Mouse (Mus musculus): ENCODE results near the gene Mrvi1. TPM values are rescaled to one million over a fixed set of nuclear protein-coding genes. Genes with fewer than 3 reads are reported as not detected.
"Not testable (repeated sequence)": the region's sequence is repeated elsewhere in the genome, so short reads cannot be mapped to it uniquely, and the experiment has no call there.

Gene Mrvi1
- total and polyA plus RNA-seq, 3 experiments, result 0.11 TPM; not detected in 2

- Histone ChIP-seq H3K4me3 (replicated peaks in 1 of 3; ENCODE audit: low read depth in 2 of 3, low read length in 2 of 3, poor library complexity in 1 of 3) (no peak overlapping the region), H3K27me3 (replicated peaks) (no peaks in the 10 kb centered on the region), H3K4me2 (ENCODE audit: insufficient read depth, low read depth, poor library complexity, severe bottlenecking) (no peak overlapping the region), H3K79me2 (replicated peaks; ENCODE audit: control insufficient read depth, extremely low read depth, insufficient read depth, poor library complexity, severe bottlenecking) (no peaks in the 10 kb centered on the region), H3K27ac (ENCODE audit: insufficient read depth, low read depth) (no peak overlapping the region), H3K36me3 (replicated peaks in 1 of 2; ENCODE audit: control insufficient read depth in 1 of 2, insufficient read depth in 1 of 2, low read length in 1 of 2) (no peaks in the 10 kb centered on the region), H3K9ac (ENCODE audit: insufficient read depth, low read depth) (no peak overlapping the region), H3K9me3 (replicated peaks; ENCODE audit: low read length) (no peaks in the 10 kb centered on the region), H3K4me1 (ENCODE audit: control insufficient read depth in 1 of 2, insufficient read depth in 2 of 2) (peaks cover 0 to 4% of the 10 kb centered on the region in 2 experiments; a peak in 2 of 4 replicates)
- TF ChIP-seq MAZ (IDR thresholded peaks at IDR 0.05; ENCODE audit: low read depth, low read length) (no peak), MYC (IDR thresholded peaks at IDR 0.05; ENCODE audit: low read depth, low read length) (no peak), ZC3H11A (IDR thresholded peaks at IDR 0.05; ENCODE audit: low read depth, low read length) (no peak), IRF4 (IDR thresholded peaks at IDR 0.05; ENCODE audit: low read depth, low read length) (no peak), POLR2A (IDR thresholded peaks at IDR 0.05; ENCODE audit: low read depth, low read length) (no peak), RAD21 (IDR thresholded peaks at IDR 0.05; ENCODE audit: low read depth, low read length) (no peak)
- in situ Hi-C loops (cut with MboI; ENCODE audit: low pct_ligation_motif_present, low pct_unique_long_range_greater_than_20kb, low sequenced_read_pairs) (no loop called here), dilution Hi-C loops (cut with MboI; ENCODE audit: extremely low pct_ligation_motif_present, extremely low pct_unique_long_range_greater_than_20kb, low sequenced_read_pairs) (no loop called here)
- no peak for DNase-seq (ENCODE audit: extremely low read depth)
These were observed 85.8 kb downstream of the Mrvi1 start for GRCm38 (mm10) chr7:110896453-110896852.

GRCm38 (mm10) chr7:110895772-110896171 lies 86.5 kb downstream of the Mrvi1 start:
- not testable (repeated sequence) for H3K4me1 ChIP-seq (ENCODE audit: control insufficient read depth in 1 of 2, insufficient read depth in 2 of 2)

DNA sequence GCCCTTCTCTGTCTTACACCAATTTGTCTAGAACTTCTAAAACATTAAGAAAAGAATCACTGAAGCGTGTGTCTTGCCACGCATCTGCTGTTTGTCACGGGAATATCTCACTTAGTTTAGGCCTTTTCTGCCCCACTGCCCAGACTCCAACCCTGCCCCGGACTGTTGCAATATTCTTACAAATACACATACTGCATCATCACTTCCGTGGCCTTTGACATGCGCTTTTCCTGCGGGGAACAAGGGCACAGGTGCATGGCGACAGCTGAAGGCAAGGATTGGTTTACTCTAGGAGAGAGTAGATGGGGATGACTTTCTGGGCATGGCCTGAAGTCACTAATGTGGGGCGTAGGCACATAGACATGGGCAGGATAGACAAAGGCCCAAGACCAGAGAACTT lies 87.6 kb downstream of the Mrvi1 start:
- H3K4me1 ChIP-seq (ENCODE audit: control insufficient read depth in 1 of 2, insufficient read depth in 2 of 2), result peaks cover 0 to 9% of the 10 kb centered on the region in 2 experiments; a peak in 2 of 4 replicates
- dilution Hi-C loops (cut with MboI; ENCODE audit: extremely low pct_ligation_motif_present, extremely low pct_unique_long_range_greater_than_20kb, low sequenced_read_pairs) (no loop called here), in situ Hi-C loops (cut with MboI; ENCODE audit: low pct_ligation_motif_present, low pct_unique_long_range_greater_than_20kb, low sequenced_read_pairs) (no loop called here)
- no peak overlapping the region for H3K27ac ChIP-seq (ENCODE audit: insufficient read depth, low read depth)
- H3K9me3 ChIP-seq (replicated peaks; ENCODE audit: low read length), result no peaks in the 10 kb centered on the region
- no peak overlapping the region for H3K9ac ChIP-seq (ENCODE audit: insufficient read depth, low read depth)
- TF ChIP-seq MAFK (IDR thresholded peaks at IDR 0.05; ENCODE audit: insufficient replicate concordance, low read length) (no peak), ZKSCAN1 (IDR thresholded peaks at IDR 0.05; ENCODE audit: borderline replicate concordance, low read depth, low read length) (no peak), SMC3 (IDR thresholded peaks at IDR 0.05; ENCODE audit: low read depth, low read length) (no peak), EP300 (IDR thresholded peaks at IDR 0.05; ENCODE audit: low read length) (no peak), ZNF384 (IDR thresholded peaks at IDR 0.05; ENCODE audit: low read depth, low read length) (no peak)
- DNase-seq (ENCODE audit: extremely low read depth), result no peak
- H3K36me3 ChIP-seq (replicated peaks in 1 of 2; ENCODE audit: control insufficient read depth in 1 of 2, insufficient read depth in 1 of 2, low read length in 1 of 2), result no peaks in the 10 kb centered on the region
- H3K4me2 ChIP-seq (ENCODE audit: insufficient read depth, low read depth, poor library complexity, severe bottlenecking), result no peak overlapping the region
- no peaks in the 10 kb centered on the region for H3K79me2 ChIP-seq (replicated peaks; ENCODE audit: control insufficient read depth, extremely low read depth, insufficient read depth, poor library complexity, severe bottlenecking)
- H3K4me3 ChIP-seq (replicated peaks in 1 of 3; ENCODE audit: low read depth in 2 of 3, low read length in 2 of 3, poor library complexity in 1 of 3), result no peak overlapping the region
- H3K27me3 ChIP-seq (replicated peaks), result no peaks in the 10 kb centered on the region

More at GRCm38 (mm10) chr7:110895772-110896171, 86.5 kb downstream of the Mrvi1 start:
- DNase-seq (ENCODE audit: extremely low read depth); H3K27ac ChIP-seq (ENCODE audit: insufficient read depth, low read depth); H3K27me3 ChIP-seq (replicated peaks); H3K9ac ChIP-seq (ENCODE audit: insufficient read depth, low read depth); H3K79me2 ChIP-seq (replicated peaks; ENCODE audit: control insufficient read depth, extremely low read depth, insufficient read depth, poor library complexity, severe bottlenecking); H3K4me2 ChIP-seq (ENCODE audit: insufficient read depth, low read depth, poor library complexity, severe bottlenecking); H3K4me3 ChIP-seq (replicated peaks in 1 of 3; ENCODE audit: low read depth in 2 of 3, low read length in 2 of 3, poor library complexity in 1 of 3); in situ Hi-C loops (cut with MboI; ENCODE audit: low pct_ligation_motif_present, low pct_unique_long_range_greater_than_20kb, low sequenced_read_pairs); H3K9me3 ChIP-seq (replicated peaks; ENCODE audit: low read length); H3K36me3 ChIP-seq (replicated peaks in 1 of 2; ENCODE audit: control insufficient read depth in 1 of 2, insufficient read depth in 1 of 2, low read length in 1 of 2); dilution Hi-C loops (cut with MboI; ENCODE audit: extremely low pct_ligation_motif_present, extremely low pct_unique_long_range_greater_than_20kb, low sequenced_read_pairs): not testable (repeated sequence)

Measured in CH12.LX (cell line).